Mouse (Mus musculus) limb, embryonic 14.5 days (tissue): ENCODE measurements around the gene Jund. TPM values are rescaled to one million over a fixed set of nuclear protein-coding genes. Genes with fewer than 3 reads are reported as not detected.

Source experiments
- ATAC-seq: fragments of 200-750 bp; cut with Nextera tagmentation; 2 replicates; pipeline ENCODE4 v1.8.0; 2017; ENCODE audit warnings: low read depth, moderate number of reproducible peaks, moderate TSS enrichment; ENCODE audit not compliant: low FRiP score
- DNase-seq: peaks from one replicate; pipeline ENCODE4 v3.0.0-alpha.2; 2015; ENCODE audit warnings: low spot score
- H3K27ac ChIP-seq: fragments of 300-500 bp; sonication (generic); replicated peaks from 2 replicates; pipeline ENCODE4 v1.5.1; 2014; ENCODE audit warnings: low read depth, mild to moderate bottlenecking, low read length, moderate library complexity, mixed read lengths
- H3K27me3 ChIP-seq: fragments of 300-500 bp; sonication (generic); 2 replicates; pipeline ENCODE4 v1.6.1; 2014; ENCODE audit warnings: low read length, mixed read lengths; ENCODE audit not compliant: control insufficient read depth, insufficient read depth
- H3K36me3 ChIP-seq: fragments of 300-500 bp; sonication (generic); 2 replicates; pipeline ENCODE4 v1.6.1; 2014; ENCODE audit warnings: mild to moderate bottlenecking, low read length, moderate library complexity, mixed read lengths; ENCODE audit not compliant: control insufficient read depth, insufficient read depth
- H3K4me1 ChIP-seq: fragments of 300-500 bp; sonication (generic); 2 replicates; pipeline ENCODE4 v1.6.1; 2014; ENCODE audit warnings: antibody characterized with exemption, low read length, mixed read lengths; ENCODE audit not compliant: control insufficient read depth, insufficient read depth
- H3K4me2 ChIP-seq: fragments of 300-500 bp; sonication (generic); replicated peaks from 2 replicates; pipeline ENCODE4 v1.6.1; 2014; ENCODE audit warnings: low read depth, mild to moderate bottlenecking, low read length, moderate library complexity; ENCODE audit not compliant: severe bottlenecking
- H3K4me3 ChIP-seq: fragments of 300-500 bp; sonication (generic); replicated peaks from 2 replicates; pipeline ENCODE4 v1.5.1; 2014; ENCODE audit warnings: low read length
- H3K9ac ChIP-seq: fragments of 300-500 bp; sonication (generic); 2 replicates; pipeline ENCODE4 v1.6.1; 2014; ENCODE audit warnings: mild to moderate bottlenecking, low read depth, low read length, moderate library complexity; ENCODE audit not compliant: severe bottlenecking
- H3K9me3 ChIP-seq: fragments of 300-500 bp; sonication (generic); 2 replicates; pipeline ENCODE4 v1.6.1; 2016; ENCODE audit warnings: low read length; ENCODE audit not compliant: control insufficient read depth
- POLR2A ChIP-seq: fragments of 200-500 bp; IDR thresholded peaks from 2 replicates; pipeline ENCODE4 v1.8.0; 2012; ENCODE audit warnings: inconsistent platforms, mild to moderate bottlenecking, moderate library complexity, borderline replicate concordance; ENCODE audit not compliant: insufficient read depth, insufficient read length; ENCODE audit errors: extremely low read depth
- WGBS: fragments of 180-500 bp; shearing (Covaris S2); extraction: QIAGEN DNeasy Blood & Tissue Kit; methylation state at CpG from one replicate; pipeline ENCODE4 v1.1.7; 2014; 5-methylcytosine and 5-hydroxymethylcytosine counted together
- polyA plus RNA-seq, 2 experiments: library from polyadenylated mRNA; depleted of rRNA in 1 of 2; stranded (reverse) in 1 of 2; unstranded in 1 of 2; fragments of >200 nt; fragmentation: Nextera tagmentation in 1 of 2; extraction: Ambion mirVana in 1 of 2; gene quantifications; 2 replicates each; pipeline versions ENCODE4 v1.2.1 to v1.2.3; 2012 to 2014

The Jund gene
- polyA plus RNA-seq, 2 experiments, result 119 to 218 TPM

DNA sequence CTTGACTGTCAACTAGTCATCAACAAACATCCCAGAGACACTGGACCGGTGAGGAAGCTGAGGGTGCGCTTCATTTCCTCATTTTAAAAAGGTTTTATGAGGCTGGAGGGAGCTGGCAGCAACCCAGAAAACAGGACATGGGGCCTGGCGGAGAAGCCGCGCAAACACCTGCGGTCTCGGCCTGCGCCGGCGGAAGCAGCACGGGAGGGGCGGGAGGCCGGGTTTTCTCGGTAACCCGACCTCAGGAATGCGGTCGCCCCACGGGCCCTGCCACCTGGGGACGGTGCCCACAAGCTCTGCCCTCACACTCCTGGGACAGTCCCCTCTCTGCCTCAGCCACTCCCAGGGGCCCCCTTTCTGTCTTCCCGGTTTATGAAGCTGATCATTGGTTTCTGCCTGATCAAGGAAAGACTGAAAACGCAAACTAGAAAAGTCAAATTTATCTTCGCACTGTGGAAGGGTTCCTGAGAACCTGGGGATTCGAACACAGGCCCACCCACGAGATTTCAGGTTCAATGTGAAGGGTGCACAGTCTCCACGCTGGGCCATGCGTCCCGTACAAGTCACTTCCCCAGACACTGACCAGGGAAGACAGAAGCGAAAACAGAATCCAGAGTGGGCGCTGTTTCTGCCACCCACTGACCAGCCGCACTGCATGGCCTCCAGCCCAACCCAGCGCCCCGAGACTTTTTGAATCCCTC lies 3.3 kb upstream of the Jund start:
- Histone ChIP-seq H3K9ac (0 out of 2 replicates have a peak overlapping the region, but pooled peaks have one; percentile 5), H3K4me3 (no peak overlapping the region), H3K27ac (peak overlapping the region; percentile 94), H3K4me1 (peaks cover 40% of the 10 kb centered on the region), H3K27me3 (no peaks in the 10 kb centered on the region), H3K4me2 (peak overlapping the region; percentile 51), H3K9me3 (no peaks in the 10 kb centered on the region), H3K36me3 (no peaks in the 10 kb centered on the region)
- DNase-seq, result no peak
- TF ChIP-seq POLR2A, result no peak
- no peak for ATAC-seq
- 20% methylated on average over 28 of the region's 32 CpGs for WGBS

GRCm38 (mm10) chr8:70696019-70696885 lies 2.5 kb upstream of the Jund start:
- 5% methylated on average over 29 of the region's 31 CpGs for WGBS
- peak overlapping the region; percentile 48 for H3K9ac ChIP-seq

DNA sequence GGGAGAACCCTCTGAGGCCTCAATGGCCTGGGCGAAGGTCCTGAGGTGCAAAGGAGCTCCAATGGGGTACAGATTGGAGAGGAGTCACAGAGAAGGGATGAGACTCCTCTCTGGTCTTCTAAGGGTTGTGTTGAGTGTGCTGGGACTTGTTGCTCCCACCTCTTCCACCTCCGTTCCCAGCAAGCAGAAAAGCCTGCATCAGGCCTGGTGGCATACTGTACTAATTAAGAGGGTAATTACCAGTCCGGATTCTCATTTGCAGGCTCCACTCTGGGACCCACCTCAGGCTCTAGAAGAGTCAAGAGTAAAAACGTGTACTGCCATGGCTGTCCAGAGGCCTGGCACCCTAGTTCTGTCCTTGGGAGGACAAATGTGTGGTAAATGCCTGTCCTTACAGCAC lies 1.8 kb upstream of the Jund start:
- WGBS, result 10% methylated on average over 4 of the region's 4 CpGs
- H3K4me2 ChIP-seq, result peak overlapping the region; percentile 51
- no peaks in the 10 kb centered on the region for H3K36me3 ChIP-seq
- H3K4me1 ChIP-seq, result peaks cover 41% of the 10 kb centered on the region
- TF ChIP-seq POLR2A, result no peak
- H3K27ac ChIP-seq, result peak overlapping the region; percentile 94
- DNase-seq, result no peak
- peak overlapping the region; percentile 48 for H3K9ac ChIP-seq
- no peak for ATAC-seq
- H3K27me3 ChIP-seq, result no peaks in the 10 kb centered on the region
- peak overlapping the region; percentile 18 for H3K4me3 ChIP-seq
- no peaks in the 10 kb centered on the region for H3K9me3 ChIP-seq

More at GRCm38 (mm10) chr8:70696019-70696885, 2.5 kb upstream of the Jund start:
- peak overlapping the region; percentile 51 for H3K4me2 ChIP-seq
- TF ChIP-seq POLR2A, result no peak
- H3K27ac ChIP-seq, result peak overlapping the region; percentile 94
- no peak for ATAC-seq
- H3K4me1 ChIP-seq, result peaks cover 41% of the 10 kb centered on the region
- no peaks in the 10 kb centered on the region for H3K36me3 ChIP-seq
- H3K9me3 ChIP-seq, result no peaks in the 10 kb centered on the region
- H3K4me3 ChIP-seq, result peak overlapping the region; percentile 18
- DNase-seq, result peak; percentile 80
- H3K27me3 ChIP-seq, result no peaks in the 10 kb centered on the region

DNA sequence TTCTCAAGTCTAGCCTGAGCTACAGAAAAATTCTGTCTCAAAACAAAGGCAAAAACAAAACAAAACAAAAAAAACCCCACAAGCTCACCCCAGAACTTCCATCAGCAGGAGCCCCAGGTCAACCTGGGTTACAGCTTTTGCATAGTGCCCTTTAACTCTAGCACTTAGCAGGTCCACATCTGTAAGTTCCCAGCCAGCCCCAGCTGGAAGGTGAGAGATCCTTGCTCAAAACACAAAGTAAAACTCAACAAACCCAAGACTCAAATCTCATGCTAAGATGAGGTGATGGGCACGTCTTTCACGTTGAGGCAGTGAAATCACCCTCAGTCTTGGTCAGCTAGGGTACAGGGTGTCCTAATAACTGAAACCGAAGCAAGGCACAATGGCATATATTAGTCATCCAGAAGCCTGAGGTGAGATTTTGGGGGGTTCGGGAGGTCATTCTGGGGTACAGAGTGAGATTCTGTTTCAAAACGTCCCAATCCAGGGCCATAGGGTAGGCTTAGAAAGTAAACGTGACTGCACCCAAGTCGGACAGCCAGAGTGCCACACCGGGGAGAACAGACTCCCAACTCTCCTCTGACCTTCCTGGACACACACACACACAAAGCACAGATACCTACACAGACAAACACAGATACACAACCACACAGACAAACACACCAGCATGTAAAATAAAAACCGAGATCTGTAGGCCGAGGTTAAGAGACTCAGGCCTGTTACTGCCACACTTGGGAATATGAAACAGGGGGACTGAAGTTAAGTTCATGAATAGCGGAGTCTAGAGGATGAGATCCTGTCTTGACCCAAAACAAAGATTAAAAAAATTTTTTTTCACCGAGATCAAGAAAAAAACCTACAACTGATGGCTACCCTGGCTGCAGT lies 1.1 kb upstream of the Jund start:
- TF ChIP-seq POLR2A, result no peak
- no peak for ATAC-seq
- WGBS, result 66% methylated on average over 12 of the region's 12 CpGs
- Histone ChIP-seq H3K4me2 (peak overlapping the region; percentile 57), H3K4me3 (peak overlapping the region; percentile 98), H3K36me3 (0 out of 2 replicates have a peak, but pooled peaks cover 4% of the 10 kb centered on the region), H3K4me1 (peaks cover 37% of the 10 kb centered on the region), H3K27me3 (no peaks in the 10 kb centered on the region), H3K9me3 (no peaks in the 10 kb centered on the region), H3K9ac (peak overlapping the region; percentile 99; the same call in 1 of the 2 replicates), H3K27ac (peak overlapping the region; percentile 94)
- no peak for DNase-seq
